Mouse (Mus musculus) adrenal gland, postnatal 25 days (tissue): ENCODE measurements around the gene Galnt5. TPM values are rescaled to one million over a fixed set of nuclear protein-coding genes. Genes with fewer than 3 reads are reported as not detected.

ENCODE experiments used
- total RNA-seq: library from RNA; stranded (reverse); gene quantifications from 2 replicates; pipeline ENCODE4 v1.2.3, GENCODE M21; 2021

Gene Galnt5
- total RNA-seq, 1 experiment from 2014 or later, result not detected

Other genes with a start within 250 kb of the Galnt5 start
- not detected in 2 replicates for gene Ermn, start 55.0 kb downstream of the Galnt5 start, total RNA-seq
- gene Cytip, start 197.6 kb downstream of the Galnt5 start, total RNA-seq, result 10.7 and 15.0 TPM in 2 replicates